Comparison of ENCODE assay signal across 8 mouse cellular contexts in the genomic region with DNA sequence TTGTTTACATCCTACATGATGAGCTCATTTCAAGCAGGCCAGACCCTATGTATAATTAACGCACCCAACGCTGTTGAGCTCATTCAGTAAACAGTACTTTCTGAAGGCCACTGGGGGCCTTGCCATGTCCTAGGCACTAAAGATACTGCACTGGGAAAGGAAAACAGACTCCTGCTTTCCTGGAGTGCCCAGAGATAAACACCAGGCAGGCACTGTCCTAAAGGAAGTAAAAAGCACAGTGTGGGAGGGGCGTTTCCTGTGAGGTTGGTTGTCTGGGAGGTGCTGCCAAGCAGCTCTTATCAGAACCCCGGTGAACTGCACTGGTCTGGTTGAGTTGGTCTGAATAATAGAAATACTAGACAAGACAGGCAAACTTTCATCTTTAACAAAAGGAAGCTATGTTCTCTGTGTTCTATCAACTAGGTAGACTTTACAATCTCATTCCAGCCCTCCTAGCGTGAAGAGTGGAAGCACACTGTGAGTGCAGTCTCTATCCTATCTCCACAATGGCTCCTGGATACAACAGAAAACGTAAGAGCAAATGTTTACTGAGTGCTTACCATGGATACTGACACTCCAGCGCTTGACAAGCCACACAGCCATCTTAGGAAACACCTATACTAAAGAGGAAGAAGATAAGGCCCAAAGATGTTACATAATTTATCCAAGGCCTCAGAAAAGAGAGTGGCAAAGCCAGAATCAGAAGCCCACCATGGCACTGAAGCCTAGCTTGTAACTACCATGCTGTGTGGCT. TPM values are rescaled to one million over a fixed set of nuclear protein-coding genes. Genes with fewer than 3 reads are reported as not detected.
A peak's percentile ranks its signal among the peaks of the same experiment; 100 is the strongest.
DNase-seq lines count a peak whose midpoint lies in the region; ATAC-seq and TF ChIP-seq lines count a peak whose summit lies in the region.

No protein-coding gene starts in this region.

- DNase-seq in gastrocnemius, adult 2 months = no peak
- no peak for DNase-seq in gastrocnemius, postnatal 14 days
- peak; percentile 70 for DNase-seq in c-Kit-positive CD71-positive TER-119-negative erythroid progenitor cells, embryonic 14.5 days (ENCODE audit: low read depth)
- DNase-seq in intestine, embryonic 14.5 days (ENCODE audit: low spot score) = no peak
- peak; percentile 69 for DNase-seq in lung, embryonic 14.5 days
- DNase-seq in yolk sac, embryonic 10.5 days (ENCODE audit: low spot score) = peak; percentile 62
- DNase-seq in gastrocnemius, postnatal 25 days = no peak
- no peak for DNase-seq in left cerebral cortex, adult 18-20 months (ENCODE audit: low spot score in 2 of 2)

- H3K27me3 ChIP-seq in intestine, embryonic 14.5 days (replicated peaks; ENCODE audit: control insufficient read depth, insufficient read depth, low read length) = no peaks in the 10 kb centered on the region
- H3K27me3 ChIP-seq in lung, embryonic 14.5 days (ENCODE audit: insufficient read depth, low read length) = no peaks in the 10 kb centered on the region

- H3K4me1 ChIP-seq in intestine, embryonic 14.5 days (replicated peaks; ENCODE audit: control insufficient read depth, insufficient read depth, low read length) = peaks cover 17% of the 10 kb centered on the region
- H3K4me1 ChIP-seq in lung, embryonic 14.5 days (ENCODE audit: insufficient read depth) = peaks cover 15% of the 10 kb centered on the region; the same call in 1 of the 2 replicates

- H3K27ac ChIP-seq in gastrocnemius, adult 2 months = peak overlapping the region; percentile 70
- no peak overlapping the region for H3K27ac ChIP-seq in intestine, embryonic 14.5 days (ENCODE audit: low read depth)
- H3K27ac ChIP-seq in lung, embryonic 14.5 days (ENCODE audit: low read depth) = peak overlapping the region; percentile 54

- intact Hi-C loops in gastrocnemius, adult 2 months (cut with DNase I) = no loop called here
- intact Hi-C loops in gastrocnemius, postnatal 14 days (cut with DNase I; ENCODE audit: low total_unique reads) = no loop called here

- no peak for TF ChIP-seq CTCF in gastrocnemius, adult 2 months (IDR thresholded peaks at IDR 0.05)
- no peak for TF ChIP-seq CTCF in lung, embryonic 14.5 days (IDR thresholded peaks at IDR 0.05; ENCODE audit: low read depth)

- no peak overlapping the region for H3K4me3 ChIP-seq in gastrocnemius, adult 2 months
- H3K4me3 ChIP-seq in intestine, embryonic 14.5 days (ENCODE audit: low read depth, low read length) = no peak overlapping the region
- H3K4me3 ChIP-seq in lung, embryonic 14.5 days (ENCODE audit: low read depth, low read length) = no peak overlapping the region

- WGBS in intestine, embryonic 14.5 days = 23% methylated on average over 7 of the region's 7 CpGs
- 23% methylated on average over 7 of the region's 7 CpGs for WGBS in lung, embryonic 14.5 days

- H3K4me2 ChIP-seq in intestine, embryonic 14.5 days (ENCODE audit: low read length) = no peak overlapping the region
- no peak overlapping the region for H3K4me2 ChIP-seq in lung, embryonic 14.5 days

- no peaks in the 10 kb centered on the region for H3K9me3 ChIP-seq in intestine, embryonic 14.5 days (ENCODE audit: control insufficient read depth, low read length)
- H3K9me3 ChIP-seq in lung, embryonic 14.5 days (ENCODE audit: low read depth, low read length) = no peaks in the 10 kb centered on the region

- H3K9ac ChIP-seq in intestine, embryonic 14.5 days (ENCODE audit: low read length) = no peak overlapping the region
- no peak overlapping the region for H3K9ac ChIP-seq in lung, embryonic 14.5 days

- H3K36me3 ChIP-seq in intestine, embryonic 14.5 days (ENCODE audit: control insufficient read depth, insufficient read depth, low read length) = no peaks in the 10 kb centered on the region
- no peaks in the 10 kb centered on the region for H3K36me3 ChIP-seq in lung, embryonic 14.5 days (ENCODE audit: insufficient read depth)

- ATAC-seq in intestine, embryonic 14.5 days (replicated peaks; ENCODE audit: low FRiP score, low TSS enrichment, low read depth) = peak; percentile 81
- ATAC-seq in lung, embryonic 14.5 days (ENCODE audit: insufficient read depth) = peak; percentile 67

RNA-seq across cellular contexts. Expression of gene Ppp1r13b, which starts 10.8 kb away (rescaled TPM):
- 1 to 10 TPM; 6.7 to 7.1 TPM for total RNA-seq in gastrocnemius, adult 2 months (2021)
- total RNA-seq in gastrocnemius, postnatal 14 days (2021) = 1 to 10 TPM; 8.5 to 9.0 TPM
- polyA plus RNA-seq in intestine, embryonic 14.5 days (2014; fragmentation: Nextera tagmentation; extraction: Ambion mirVana) = 22.3 and 29.1 TPM in 2 replicates
- polyA plus RNA-seq in lung, embryonic 14.5 days (2014; fragmentation: Nextera tagmentation; extraction: Ambion mirVana) = 28.9 and 29.0 TPM in 2 replicates
- 1 to 10 TPM; 5.3 to 6.1 TPM for total RNA-seq in gastrocnemius, postnatal 25 days (2021)
- total RNA-seq in left cerebral cortex, adult 18-20 months (2021) = 10 to 100 TPM; 58.8 to 67.3 TPM

Comparison
In these comparisons a context has a peak if more than half of its experiments do, and no peak if none do; other contexts are left out.
1. DNase-seq: peak in c-Kit-positive CD71-positive TER-119-negative erythroid progenitor cells, embryonic 14.5 days (single experiment), lung, embryonic 14.5 days (single experiment) and yolk sac, embryonic 10.5 days (single experiment); none in gastrocnemius, adult 2 months (single experiment), gastrocnemius, postnatal 14 days (single experiment), intestine, embryonic 14.5 days (single experiment), gastrocnemius, postnatal 25 days (single experiment) and left cerebral cortex, adult 18-20 months (0 of 2).
2. RNA of gene Ppp1r13b, which starts 10.8 kb away (total RNA-seq): 58.8 to 67.3 TPM in left cerebral cortex, adult 18-20 months; 8.5 to 9.0 TPM in gastrocnemius, postnatal 14 days, 6.7 to 7.1 TPM in gastrocnemius, adult 2 months and 5.3 to 6.1 TPM in gastrocnemius, postnatal 25 days; every median in the first group is over 4 times any median in the second.